Mouse (Mus musculus): Measurements from ENCODE around the gene Mrpl45.

Gene Mrpl45

DNA sequence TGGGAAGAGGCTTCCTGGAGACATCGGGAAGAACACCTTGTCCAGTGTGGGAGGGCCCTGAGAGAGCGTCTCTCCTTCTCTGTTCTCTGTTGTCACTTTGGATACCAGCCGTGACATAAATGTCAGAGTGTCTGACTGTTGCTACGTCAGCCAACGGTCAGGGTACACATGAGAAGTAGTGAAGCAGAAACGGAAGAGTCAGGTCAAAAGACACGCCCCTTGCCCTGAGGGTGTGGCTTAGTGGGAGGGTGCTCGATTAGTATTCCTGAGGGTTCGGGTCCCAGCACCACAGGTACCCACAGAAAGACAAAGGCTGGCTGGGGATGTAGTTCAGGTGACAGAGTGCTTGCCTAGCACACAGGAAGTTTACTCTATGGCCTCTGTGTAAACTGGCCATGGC is 17.5 kb downstream of the Mrpl45 start:
- no peak for DNase-seq (ENCODE audit: low spot score in 2 of 2)

- DNase-seq (ENCODE audit: low spot score in 2 of 2): no peak
These were observed 18.4 kb downstream of the Mrpl45 start for GRCm38 (mm10) chr11:97333896-97334295.

DNA sequence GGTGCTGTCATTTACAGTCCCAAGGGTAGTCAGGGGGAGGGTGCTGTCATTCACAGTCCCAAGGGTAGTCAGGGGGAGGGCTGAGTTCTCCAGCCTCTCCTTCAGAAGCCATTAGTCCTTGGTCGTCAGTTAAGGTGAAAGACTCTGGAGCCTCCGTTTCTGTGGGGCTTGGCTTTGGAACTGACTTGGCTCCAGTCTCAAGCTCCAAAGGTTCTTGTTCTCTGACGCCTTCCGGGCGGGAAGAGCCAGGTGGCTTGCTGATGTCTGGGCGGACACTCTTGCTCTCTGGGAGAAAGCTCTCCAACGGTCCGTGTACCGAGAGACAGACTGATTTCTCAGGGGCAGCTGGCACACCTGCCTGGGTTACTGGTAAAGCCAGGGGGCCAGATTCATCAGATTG is 18.9 kb downstream of the Mrpl45 start:
- DNase-seq (ENCODE audit: low spot score in 2 of 2): no peak

DNA sequence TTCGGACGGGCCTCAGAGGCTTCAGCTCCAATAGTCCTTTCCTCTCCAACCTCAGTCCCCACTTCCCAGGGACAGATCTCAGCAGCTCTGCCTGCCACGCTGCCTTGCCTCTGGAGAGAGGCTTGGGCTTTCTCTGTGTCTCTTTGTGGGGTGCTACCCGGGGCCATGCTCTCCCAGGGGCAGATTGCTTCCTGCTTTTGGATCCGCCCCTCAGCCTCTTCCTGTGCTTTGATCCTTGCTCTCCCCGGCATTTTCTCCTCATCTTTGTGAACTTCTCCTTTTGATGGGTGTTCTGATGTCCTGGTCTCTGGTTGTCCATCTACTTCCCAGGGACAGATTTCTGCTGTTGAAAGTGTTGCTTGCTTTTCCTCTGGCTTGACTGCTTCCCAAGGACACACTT is 20.7 kb downstream of the Mrpl45 start:
- DNase-seq (ENCODE audit: low spot score in 2 of 2): no peak

DNA sequence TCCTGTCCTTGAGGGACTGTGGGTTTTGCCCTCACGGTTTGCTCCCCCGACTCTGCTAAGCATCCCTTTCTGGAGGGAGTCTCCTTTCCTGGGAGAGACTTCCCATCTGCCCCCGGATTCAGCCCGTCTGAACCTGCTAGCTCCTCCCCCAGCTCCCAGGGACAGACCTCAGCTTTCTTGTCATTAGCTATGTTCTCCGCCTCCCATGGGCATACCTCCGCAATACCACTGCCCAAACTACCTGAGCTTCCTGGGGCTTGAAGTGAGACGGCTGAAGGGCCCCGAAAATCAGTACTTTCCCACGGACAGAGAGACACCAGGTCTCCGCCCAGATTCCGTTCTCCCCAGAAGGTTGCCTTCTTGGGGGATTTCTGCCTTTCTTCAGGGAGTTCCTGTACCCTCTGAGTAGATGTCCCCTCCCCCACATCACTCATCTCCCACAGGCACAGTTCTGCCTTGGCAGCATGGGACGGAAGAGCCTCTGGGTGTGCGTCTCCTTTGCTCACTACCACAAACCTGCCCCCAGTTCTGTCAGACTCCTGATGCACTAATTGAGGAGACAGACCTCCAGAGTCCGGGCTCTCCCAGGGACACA is 21.3 kb downstream of the Mrpl45 start:
- no peak for DNase-seq (ENCODE audit: low spot score in 2 of 2)

GRCm38 (mm10) chr11:97337363-97337762 is 21.8 kb downstream of the Mrpl45 start:
- no peak for DNase-seq (ENCODE audit: low spot score in 2 of 2)

DNA sequence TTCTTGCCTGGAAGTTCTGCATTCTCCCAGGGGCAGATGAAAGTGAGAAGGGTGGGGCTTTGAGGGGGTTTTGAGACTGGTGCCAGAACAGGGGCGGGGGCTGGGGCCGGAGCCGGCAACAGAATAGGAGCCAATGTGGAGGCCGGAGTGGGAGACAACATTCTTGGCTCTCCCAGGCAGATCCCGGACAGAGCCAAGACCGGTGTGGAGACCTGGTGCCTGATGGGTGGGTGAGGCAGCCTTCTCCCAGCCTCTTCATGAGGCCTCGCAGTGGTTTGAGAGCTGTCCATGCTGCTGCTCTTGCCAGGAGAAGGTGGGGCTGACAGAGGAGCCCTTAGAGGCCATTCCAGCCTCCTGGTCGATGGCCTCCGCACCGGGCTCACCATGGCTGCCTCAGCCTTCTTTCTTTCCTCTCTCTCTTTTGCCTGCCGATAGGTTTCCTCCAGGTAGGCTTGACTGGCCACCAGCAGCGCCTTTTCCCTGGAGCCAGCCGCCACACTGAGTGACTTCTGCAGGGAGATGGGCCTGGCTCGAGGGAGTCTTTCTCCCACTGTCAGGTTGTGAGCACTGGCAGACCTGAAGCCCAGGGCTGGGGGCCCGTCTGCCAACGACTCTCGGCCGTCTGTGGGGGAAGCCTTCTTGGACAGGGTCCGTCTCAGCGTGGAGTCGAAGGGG is 22.9 kb downstream of the Mrpl45 start:
- no peak for DNase-seq (ENCODE audit: low spot score in 2 of 2)

GRCm38 (mm10) chr11:97338977-97339315 is 23.4 kb downstream of the Mrpl45 start:
- DNase-seq (ENCODE audit: low spot score in 2 of 2): peak; percentile 23 to 37

- no peak for DNase-seq (ENCODE audit: low spot score in 2 of 2)
These were observed 27.7 kb downstream of the Mrpl45 start for GRCm38 (mm10) chr11:97343175-97343574.

GRCm38 (mm10) chr11:97343619-97344018 is 28.1 kb downstream of the Mrpl45 start:
- DNase-seq (ENCODE audit: low spot score in 2 of 2): no peak

GRCm38 (mm10) chr11:97345446-97345845 is 29.9 kb downstream of the Mrpl45 start:
- DNase-seq (ENCODE audit: low spot score in 2 of 2): no peak

GRCm38 (mm10) chr11:97346383-97346782 is 30.9 kb downstream of the Mrpl45 start:
- no peak for DNase-seq (ENCODE audit: low spot score in 2 of 2)

GRCm38 (mm10) chr11:97347291-97347690 is 31.8 kb downstream of the Mrpl45 start:
- DNase-seq (ENCODE audit: low spot score in 2 of 2): no peak

GRCm38 (mm10) chr11:97350035-97350434 is 34.5 kb downstream of the Mrpl45 start:
- DNase-seq (ENCODE audit: low spot score in 2 of 2): peak; percentile 57 to 60

DNA sequence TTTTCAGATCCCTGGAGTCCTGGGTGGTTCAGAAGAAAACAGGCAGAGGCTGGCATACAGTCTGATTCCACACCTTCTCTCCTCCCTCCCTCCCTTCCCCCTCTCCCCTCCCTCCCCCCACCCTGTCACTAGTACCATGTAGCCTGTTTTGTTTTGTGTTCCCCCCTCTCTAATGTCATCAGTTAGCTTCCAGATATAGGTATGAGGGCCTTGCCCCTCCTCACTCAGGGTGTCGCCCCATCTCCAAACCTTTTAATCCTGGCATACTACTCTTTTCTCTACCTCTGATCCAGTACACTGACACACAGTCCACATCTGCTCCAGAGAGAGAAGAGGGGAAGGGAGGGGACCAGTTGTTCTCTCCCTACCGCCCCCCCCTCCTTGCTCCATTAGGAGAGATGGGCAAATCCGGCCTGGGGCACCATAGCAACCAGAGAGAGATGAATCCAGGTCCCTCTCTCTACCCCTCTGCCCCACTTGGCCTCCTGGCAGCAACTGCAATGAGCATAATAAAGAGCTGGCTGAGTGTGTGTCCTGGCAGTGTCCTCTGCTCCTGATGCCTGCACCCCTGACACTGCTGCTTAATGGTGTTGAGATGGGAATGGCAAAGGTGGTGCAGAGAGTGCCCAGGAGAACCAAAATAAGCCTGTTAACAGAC is 36.6 kb downstream of the Mrpl45 start, which contains the start of gene Gpr179:
Gene Gpr179 (minus strand): TSS at position 51 of the 658 bp plus-strand sequence.
- no peak for DNase-seq (ENCODE audit: low spot score in 2 of 2)

DNA sequence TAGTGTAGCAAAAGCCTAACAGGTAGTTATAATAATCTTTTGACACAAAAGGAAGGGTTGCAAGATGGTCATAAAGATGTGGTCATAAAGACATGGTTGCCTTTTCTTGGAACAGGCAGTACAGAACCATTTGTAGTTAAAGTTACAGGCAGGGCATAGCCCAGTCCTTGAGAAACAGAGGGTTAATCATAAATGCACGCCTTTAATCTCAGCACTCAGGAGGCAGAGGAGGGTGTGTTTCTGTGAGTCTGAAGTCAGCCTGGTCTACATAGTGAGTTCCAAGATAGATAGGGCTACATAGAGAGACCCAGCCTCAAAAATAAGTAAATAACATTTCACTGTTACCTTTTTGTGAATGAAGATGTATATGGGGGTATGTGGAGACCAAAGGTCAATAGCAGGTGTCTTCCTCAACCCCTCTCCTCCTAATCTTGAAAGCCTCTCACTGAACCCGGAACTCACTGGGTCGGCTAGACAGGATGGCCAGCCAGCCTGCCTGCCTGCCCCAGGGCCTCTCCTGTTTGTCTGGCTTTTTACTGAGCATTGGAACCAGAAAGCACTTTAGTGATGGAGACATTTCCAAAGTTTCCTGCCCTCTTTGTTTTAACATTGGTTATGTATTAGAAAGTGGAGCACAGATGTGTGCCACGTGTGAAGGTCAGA is 37.5 kb downstream of the Mrpl45 start:
- no peak for DNase-seq (ENCODE audit: low spot score in 2 of 2)

GRCm38 (mm10) chr11:97354646-97355045 is 39.1 kb downstream of the Mrpl45 start:
- no peak for DNase-seq (ENCODE audit: low spot score in 2 of 2)

DNA sequence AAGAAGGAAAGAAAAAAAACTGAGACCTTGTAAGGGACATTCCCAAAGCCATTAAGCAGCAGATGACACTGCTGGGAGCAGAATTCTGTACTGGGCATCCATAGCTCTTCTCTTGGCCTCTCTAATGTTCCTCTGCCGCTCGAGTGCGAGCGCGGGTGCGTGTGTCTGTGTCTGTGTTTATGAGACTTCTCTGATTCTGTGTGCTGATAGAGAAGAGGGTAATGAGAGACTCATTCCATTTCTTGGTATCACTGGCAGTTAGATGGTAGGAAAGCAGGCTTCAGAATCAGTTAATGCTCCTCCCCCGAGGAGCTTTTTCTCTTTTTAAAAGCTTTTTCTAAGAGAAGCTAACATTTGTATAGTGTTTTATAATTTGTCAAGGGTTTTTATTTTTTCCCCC is 39.7 kb downstream of the Mrpl45 start:
- no peak for DNase-seq (ENCODE audit: low spot score in 2 of 2)

DNA sequence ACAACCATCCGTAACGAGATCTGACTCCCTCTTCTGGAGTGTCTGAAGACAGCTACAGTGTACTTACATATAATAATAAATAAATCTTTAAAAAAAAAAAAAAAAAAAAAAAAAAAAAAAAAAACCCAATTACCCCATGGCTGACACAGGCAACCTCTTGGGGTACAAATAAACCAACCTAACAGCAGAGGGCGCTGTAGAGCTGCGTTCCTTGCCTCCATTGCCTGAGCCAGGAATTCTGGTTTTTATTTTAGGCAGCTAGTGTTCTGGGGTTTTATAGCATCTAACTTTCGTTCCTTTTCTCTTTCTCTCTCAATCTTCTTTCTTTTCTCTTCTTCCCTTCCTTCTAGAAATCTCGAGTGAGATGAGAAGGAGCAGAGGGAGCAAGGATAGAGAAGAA is 42.1 kb downstream of the Mrpl45 start:
- peak; percentile 38 to 44 for DNase-seq (ENCODE audit: low spot score in 2 of 2)

DNA sequence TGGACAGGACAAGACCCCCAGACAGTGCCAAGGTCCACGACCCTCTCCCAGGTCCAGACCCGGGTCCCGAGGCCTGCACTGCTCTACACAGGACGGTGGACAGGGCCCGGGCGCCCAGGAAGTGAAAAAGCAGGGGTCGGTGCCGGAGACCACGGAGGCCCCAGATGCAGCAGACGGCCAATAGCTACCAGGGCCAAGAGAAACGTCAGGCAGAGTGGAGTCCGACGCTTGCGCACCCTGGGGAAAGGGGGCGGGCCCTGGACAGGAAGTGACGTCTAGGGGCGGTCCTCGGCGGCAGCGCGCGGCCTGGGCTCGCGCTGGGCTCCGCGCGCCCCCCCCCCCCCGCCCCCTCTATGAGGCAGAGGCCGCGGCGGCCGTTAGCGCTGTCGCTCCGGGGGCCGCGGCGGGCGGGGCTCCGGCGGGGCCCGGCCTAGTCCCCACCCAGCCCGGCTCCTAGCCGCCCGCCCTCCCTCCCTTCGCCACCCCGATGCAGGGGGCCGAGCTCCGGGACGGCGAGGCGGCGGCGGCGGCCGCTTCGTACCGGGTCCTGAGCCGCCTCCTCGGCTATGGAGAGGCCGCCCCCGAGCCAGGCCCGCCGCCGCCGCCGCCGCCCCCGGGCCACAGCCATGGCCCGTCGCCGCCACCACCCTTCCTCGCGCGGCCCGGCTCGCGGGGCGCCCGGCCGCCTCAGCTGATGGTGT is 46.6 kb downstream of the Mrpl45 start, which contains the start of gene Socs7:
Gene Socs7 (plus strand): TSS at position 604 of the 701 bp plus-strand sequence.
- peak; percentile 90 to 93 for DNase-seq (ENCODE audit: low spot score in 2 of 2)

- peak in 1 of 2 experiments; percentile 14 for DNase-seq (ENCODE audit: low spot score in 2 of 2)
These were observed 47.1 kb downstream of the Mrpl45 start for GRCm38 (mm10) chr11:97362649-97362942.

All from right cerebral cortex, postnatal 36 days (tissue).